ENCODE assay signal across 23 mouse cellular contexts in the genomic region with DNA sequence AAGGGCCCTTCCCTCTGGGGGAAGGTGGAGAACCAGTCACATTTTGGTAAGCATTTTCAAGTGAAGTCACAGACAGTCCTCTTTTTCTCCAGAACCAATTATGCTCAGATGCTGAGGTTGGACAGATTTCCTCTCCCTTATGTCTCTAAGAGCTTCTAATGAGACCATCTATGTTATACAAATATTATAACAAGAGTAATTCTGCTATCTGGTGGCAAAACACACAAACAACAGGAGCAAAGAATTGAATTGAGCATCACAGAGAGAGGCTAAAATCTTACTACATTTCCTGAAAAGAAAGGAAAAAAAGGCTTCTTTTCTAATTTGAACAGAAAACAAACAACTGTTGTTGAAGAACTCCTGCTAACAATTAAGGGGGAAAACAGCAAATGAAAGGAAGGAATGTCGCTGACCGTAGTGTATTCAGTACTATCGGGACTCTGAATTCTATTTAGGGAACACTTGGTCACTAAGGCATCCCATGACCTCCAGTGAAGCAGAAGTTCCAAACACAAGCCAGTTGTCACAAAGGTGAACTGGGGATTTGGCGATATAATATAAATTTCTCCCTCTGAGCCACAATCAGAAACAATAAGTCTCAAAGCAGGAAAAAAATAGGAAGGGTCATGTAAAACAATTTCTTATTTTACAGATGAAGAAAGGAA. TPM values are rescaled to one million over a fixed set of nuclear protein-coding genes. Genes with fewer than 3 reads are reported as not detected.
DNase-seq lines count a peak whose midpoint lies in the region; ATAC-seq and TF ChIP-seq lines count a peak whose summit lies in the region.
"Had no signal": no experiment of that assay in that cellular context is flagged by ENCODE, and none has a peak within 500 bp of the region (broad histone marks: within the 10 kb centered on the region; RNA-seq: fewer than 3 reads in every experiment).

No protein-coding gene starts in this region.

- no peak overlapping the region for H3K27ac ChIP-seq in forebrain, embryonic 14.5 days (ENCODE audit: low read depth, low read length)
- no peak overlapping the region for H3K27ac ChIP-seq in forebrain, embryonic 15.5 days (replicated peaks)
- H3K27ac ChIP-seq in hindbrain, embryonic 14.5 days, result no peak overlapping the region
- H3K27ac ChIP-seq in hindbrain, embryonic 11.5 days (ENCODE audit: low read depth, low read length), result no peak overlapping the region
- no peak overlapping the region for H3K27ac ChIP-seq in midbrain, postnatal 0 days (ENCODE audit: low read depth, low read length)
- no peak overlapping the region for H3K27ac ChIP-seq in midbrain, embryonic 16.5 days (ENCODE audit: low read length)
- H3K27ac ChIP-seq: embryonic facial prominence, embryonic 12.5 days; limb, embryonic 12.5 days; liver, embryonic 13.5 days; neural tube, embryonic 13.5 days; stomach, embryonic 15.5 days had no signal

- no peak overlapping the region for H3K4me2 ChIP-seq in forebrain, embryonic 14.5 days (ENCODE audit: low read length)
- H3K4me2 ChIP-seq in forebrain, embryonic 15.5 days (replicated peaks), result no peak overlapping the region
- H3K4me2 ChIP-seq in hindbrain, embryonic 14.5 days (replicated peaks), result no peak overlapping the region
- no peak overlapping the region for H3K4me2 ChIP-seq in hindbrain, embryonic 11.5 days (replicated peaks; ENCODE audit: low read depth, low read length)
- no peak overlapping the region for H3K4me2 ChIP-seq in midbrain, postnatal 0 days (ENCODE audit: low read depth, low read length, poor library complexity, severe bottlenecking)
- H3K4me2 ChIP-seq in midbrain, embryonic 16.5 days (ENCODE audit: low read length), result no peak overlapping the region
- H3K4me2 ChIP-seq: embryonic facial prominence, embryonic 12.5 days; limb, embryonic 12.5 days; liver, embryonic 13.5 days; neural tube, embryonic 13.5 days; stomach, embryonic 15.5 days had no signal

- no peaks in the 10 kb centered on the region for H3K4me1 ChIP-seq in forebrain, embryonic 14.5 days (ENCODE audit: control insufficient read depth, insufficient read depth, low read length)
- no peaks in the 10 kb centered on the region for H3K4me1 ChIP-seq in forebrain, embryonic 15.5 days
- no peaks in the 10 kb centered on the region for H3K4me1 ChIP-seq in hindbrain, embryonic 14.5 days (replicated peaks; ENCODE audit: control insufficient read depth, insufficient read depth, low read length)
- H3K4me1 ChIP-seq in hindbrain, embryonic 11.5 days (replicated peaks; ENCODE audit: control insufficient read depth, insufficient read depth, low read length), result no peaks in the 10 kb centered on the region
- H3K4me1 ChIP-seq in midbrain, postnatal 0 days (ENCODE audit: insufficient read depth, low read length), result no peaks in the 10 kb centered on the region
- H3K4me1 ChIP-seq in midbrain, embryonic 16.5 days (ENCODE audit: control insufficient read depth, insufficient read depth, low read length), result no peaks in the 10 kb centered on the region
- H3K4me1 ChIP-seq: embryonic facial prominence, embryonic 12.5 days; limb, embryonic 12.5 days; liver, embryonic 13.5 days; neural tube, embryonic 13.5 days; stomach, embryonic 15.5 days had no signal

- H3K36me3 ChIP-seq in forebrain, embryonic 14.5 days (ENCODE audit: control insufficient read depth, insufficient read depth, low read length), result no peaks in the 10 kb centered on the region
- H3K36me3 ChIP-seq in forebrain, embryonic 15.5 days, result no peaks in the 10 kb centered on the region
- no peaks in the 10 kb centered on the region for H3K36me3 ChIP-seq in hindbrain, embryonic 14.5 days (replicated peaks; ENCODE audit: control insufficient read depth, insufficient read depth)
- H3K36me3 ChIP-seq in hindbrain, embryonic 11.5 days (ENCODE audit: control insufficient read depth, insufficient read depth, low read length), result no peaks in the 10 kb centered on the region
- H3K36me3 ChIP-seq in midbrain, postnatal 0 days (ENCODE audit: insufficient read depth, low read length), result no peaks in the 10 kb centered on the region
- H3K36me3 ChIP-seq in midbrain, embryonic 16.5 days (ENCODE audit: control insufficient read depth, insufficient read depth, low read length), result no peaks in the 10 kb centered on the region
- H3K36me3 ChIP-seq: embryonic facial prominence, embryonic 12.5 days; limb, embryonic 12.5 days; liver, embryonic 13.5 days; neural tube, embryonic 13.5 days; stomach, embryonic 15.5 days had no signal

- 51% methylated on average over 4 of the region's 4 CpGs for WGBS in forebrain, embryonic 14.5 days
- WGBS in forebrain, embryonic 15.5 days, result 46% methylated on average over 4 of the region's 4 CpGs
- 49% methylated on average over 4 of the region's 4 CpGs for WGBS in hindbrain, embryonic 14.5 days
- 52% methylated on average over 4 of the region's 4 CpGs for WGBS in hindbrain, embryonic 11.5 days
- 70% methylated on average over 4 of the region's 4 CpGs for WGBS in midbrain, postnatal 0 days
- WGBS in midbrain, embryonic 16.5 days, result 68% methylated on average over 4 of the region's 4 CpGs

- ATAC-seq in forebrain, embryonic 14.5 days, result no peak
- no peak for ATAC-seq in forebrain, embryonic 15.5 days (replicated peaks)
- no peak for ATAC-seq in hindbrain, embryonic 14.5 days (ENCODE audit: low FRiP score)
- no peak for ATAC-seq in hindbrain, embryonic 11.5 days (ENCODE audit: low FRiP score)
- no peak for ATAC-seq in midbrain, postnatal 0 days (ENCODE audit: low FRiP score)
- no peak for ATAC-seq in midbrain, embryonic 16.5 days
- ATAC-seq: intestine, postnatal 0 days; lung, postnatal 0 days had no signal

- no peaks in the 10 kb centered on the region for H3K9me3 ChIP-seq in forebrain, embryonic 14.5 days (replicated peaks; ENCODE audit: control insufficient read depth, low read length)
- H3K9me3 ChIP-seq in forebrain, embryonic 15.5 days, result no peaks in the 10 kb centered on the region
- H3K9me3 ChIP-seq in hindbrain, embryonic 14.5 days (ENCODE audit: control insufficient read depth, low read length), result no peaks in the 10 kb centered on the region
- H3K9me3 ChIP-seq in hindbrain, embryonic 11.5 days (ENCODE audit: control insufficient read depth, low read length), result no peaks in the 10 kb centered on the region
- no peaks in the 10 kb centered on the region for H3K9me3 ChIP-seq in midbrain, postnatal 0 days (ENCODE audit: low read length)
- H3K9me3 ChIP-seq in midbrain, embryonic 16.5 days (replicated peaks; ENCODE audit: control insufficient read depth, low read length, poor library complexity, severe bottlenecking), result no peaks in the 10 kb centered on the region
- H3K9me3 ChIP-seq: embryonic facial prominence, embryonic 12.5 days; limb, embryonic 12.5 days; liver, embryonic 13.5 days; neural tube, embryonic 13.5 days; stomach, embryonic 15.5 days had no signal

- no peaks in the 10 kb centered on the region for H3K27me3 ChIP-seq in forebrain, embryonic 14.5 days (replicated peaks; ENCODE audit: control insufficient read depth, insufficient read depth, low read length)
- H3K27me3 ChIP-seq in forebrain, embryonic 15.5 days, result no peaks in the 10 kb centered on the region
- no peaks in the 10 kb centered on the region for H3K27me3 ChIP-seq in hindbrain, embryonic 14.5 days (ENCODE audit: control insufficient read depth, insufficient read depth, low read length)
- H3K27me3 ChIP-seq in hindbrain, embryonic 11.5 days (ENCODE audit: control insufficient read depth, insufficient read depth, low read length), result no peaks in the 10 kb centered on the region
- no peaks in the 10 kb centered on the region for H3K27me3 ChIP-seq in midbrain, postnatal 0 days (ENCODE audit: insufficient read depth, low read length)
- H3K27me3 ChIP-seq in midbrain, embryonic 16.5 days (ENCODE audit: control insufficient read depth, insufficient read depth, low read depth, low read length), result no peaks in the 10 kb centered on the region
- H3K27me3 ChIP-seq: CH12.LX; embryonic facial prominence, embryonic 12.5 days; limb, embryonic 12.5 days; liver, embryonic 13.5 days; neural tube, embryonic 13.5 days; stomach, embryonic 15.5 days had no signal

- H3K9ac ChIP-seq in forebrain, embryonic 14.5 days (ENCODE audit: low read length), result no peak overlapping the region
- no peak overlapping the region for H3K9ac ChIP-seq in forebrain, embryonic 15.5 days (replicated peaks)
- H3K9ac ChIP-seq in hindbrain, embryonic 14.5 days, result no peak overlapping the region
- no peak overlapping the region for H3K9ac ChIP-seq in hindbrain, embryonic 11.5 days (ENCODE audit: low read depth, low read length)
- H3K9ac ChIP-seq in midbrain, postnatal 0 days (replicated peaks; ENCODE audit: low read length, poor library complexity, severe bottlenecking), result no peak overlapping the region
- H3K9ac ChIP-seq in midbrain, embryonic 16.5 days (ENCODE audit: low read depth, low read length), result no peak overlapping the region
- H3K9ac ChIP-seq: embryonic facial prominence, embryonic 12.5 days; limb, embryonic 12.5 days; liver, embryonic 13.5 days; neural tube, embryonic 13.5 days; stomach, embryonic 15.5 days had no signal

- TF ChIP-seq CTCF in midbrain, postnatal 0 days (IDR thresholded peaks at IDR 0.05), result peak; percentile 63

- no peak overlapping the region for H3K4me3 ChIP-seq in forebrain, embryonic 14.5 days (ENCODE audit: low read depth, low read length)
- no peak overlapping the region for H3K4me3 ChIP-seq in forebrain, embryonic 15.5 days
- H3K4me3 ChIP-seq in hindbrain, embryonic 14.5 days (replicated peaks; ENCODE audit: low read length), result no peak overlapping the region
- H3K4me3 ChIP-seq in hindbrain, embryonic 11.5 days (ENCODE audit: low read depth, low read length), result no peak overlapping the region
- no peak overlapping the region for H3K4me3 ChIP-seq in midbrain, postnatal 0 days (ENCODE audit: low read depth, low read length)
- no peak overlapping the region for H3K4me3 ChIP-seq in midbrain, embryonic 16.5 days (ENCODE audit: low read depth, low read length)
- H3K4me3 ChIP-seq: embryonic facial prominence, embryonic 12.5 days; limb, embryonic 12.5 days; liver, embryonic 13.5 days; neural tube, embryonic 13.5 days; stomach, embryonic 15.5 days had no signal

- DNase-seq in forebrain, embryonic 14.5 days (ENCODE audit: low spot score), result peak; percentile 34
- peak; percentile 40 for DNase-seq in hindbrain, embryonic 14.5 days (ENCODE audit: low spot score)
- no peak for DNase-seq in hindbrain, embryonic 11.5 days (ENCODE audit: low spot score)
- DNase-seq in midbrain, postnatal 0 days (ENCODE audit: low spot score), result peak; percentile 65
- DNase-seq in kidney, postnatal 4 days, result no peak
- no peak for DNase-seq in right cerebral cortex, postnatal 10 days (ENCODE audit: low spot score in 2 of 2)
- DNase-seq: adrenal gland, postnatal 14 days; cerebellum, adult 9-10 months; gastrocnemius, postnatal 10 days; kidney, postnatal 14 days; layer of hippocampus, adult 9-11 months; liver, embryonic 13.5 days; right cerebral cortex, postnatal 14 days had no signal

RNA-seq across cellular contexts. Expression of gene Rpl36a-ps1, which starts 42.4 kb away (rescaled TPM):
- polyA plus RNA-seq in forebrain, embryonic 14.5 days (2014; fragmentation: Nextera tagmentation; extraction: Ambion mirVana), result 1.3 and 2.0 TPM in 2 replicates
- polyA plus RNA-seq in forebrain, embryonic 15.5 days (2015; fragmentation: Nextera tagmentation; extraction: Ambion mirVana), result 1.1 TPM in 1 of 2 replicates, not detected in the other
- 0.78 TPM in 1 of 2 replicates, not detected in the other for polyA plus RNA-seq in hindbrain, embryonic 14.5 days (2014; fragmentation: Nextera tagmentation; extraction: Ambion mirVana)
- 0.64 and 1.2 TPM in 2 replicates for polyA plus RNA-seq in hindbrain, embryonic 11.5 days (2014; fragmentation: Nextera tagmentation; extraction: Ambion mirVana)
- total RNA-seq in midbrain, postnatal 0 days (2014; rRNA removed), result not detected in 2 replicates
- 0.90 TPM in 1 of 2 replicates, not detected in the other for polyA plus RNA-seq in midbrain, postnatal 0 days (2015; fragmentation: Nextera tagmentation; extraction: Ambion mirVana)
- polyA plus RNA-seq in midbrain, embryonic 16.5 days (2015; fragmentation: Nextera tagmentation; extraction: Ambion mirVana), result 0.63 TPM in 1 of 2 replicates, not detected in the other
- polyA plus RNA-seq: neural tube, embryonic 13.5 days; spleen, adult 2 months had no signal

Comparison
In these comparisons a context has a peak if more than half of its experiments do, and no peak if none do; other contexts are left out.
1. DNase-seq: peak in forebrain, embryonic 14.5 days (single experiment), hindbrain, embryonic 14.5 days (single experiment) and midbrain, postnatal 0 days (single experiment); none in hindbrain, embryonic 11.5 days (single experiment), kidney, postnatal 4 days (0 of 2) and right cerebral cortex, postnatal 10 days (0 of 2).